Mouse (Mus musculus): ENCODE data around the gene 2310034G01Rik. TPM values are rescaled to one million over a fixed set of nuclear protein-coding genes. Genes with fewer than 3 reads are reported as not detected.
A peak's percentile ranks its signal among the peaks of the same experiment; 100 is the strongest.

2310034G01Rik gene
- total RNA-seq, 4 experiments from 2014 or later: 1.1 to 2.4 (median 1.5) TPM

DNA sequence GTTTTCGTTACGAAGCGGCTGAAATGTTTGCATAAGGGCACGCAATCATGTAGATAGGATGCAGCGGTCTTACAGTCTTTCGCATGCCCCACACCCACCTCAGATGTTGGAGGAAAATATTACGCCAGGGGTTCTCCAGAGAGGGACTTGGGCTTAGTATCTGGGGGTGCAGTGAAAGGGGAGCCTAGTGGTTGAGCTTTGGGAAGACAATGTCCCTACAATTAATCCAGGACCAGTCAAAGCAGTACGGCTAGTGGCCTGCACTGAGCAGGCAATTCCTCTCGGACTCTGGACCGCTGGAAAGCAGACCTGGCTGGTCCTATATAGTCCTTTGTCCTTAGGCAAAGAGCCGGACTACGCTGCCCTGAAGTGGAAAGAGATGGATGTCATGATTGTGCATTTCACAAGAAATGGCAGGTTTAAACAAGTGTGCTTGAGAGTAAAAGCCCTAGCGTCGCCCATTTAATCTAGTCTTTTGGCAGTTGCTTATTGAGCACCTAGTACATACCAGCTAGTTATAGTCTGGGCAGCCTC, 22.5 kb downstream of the 2310034G01Rik start:
- DNase-seq: no peak

DNA sequence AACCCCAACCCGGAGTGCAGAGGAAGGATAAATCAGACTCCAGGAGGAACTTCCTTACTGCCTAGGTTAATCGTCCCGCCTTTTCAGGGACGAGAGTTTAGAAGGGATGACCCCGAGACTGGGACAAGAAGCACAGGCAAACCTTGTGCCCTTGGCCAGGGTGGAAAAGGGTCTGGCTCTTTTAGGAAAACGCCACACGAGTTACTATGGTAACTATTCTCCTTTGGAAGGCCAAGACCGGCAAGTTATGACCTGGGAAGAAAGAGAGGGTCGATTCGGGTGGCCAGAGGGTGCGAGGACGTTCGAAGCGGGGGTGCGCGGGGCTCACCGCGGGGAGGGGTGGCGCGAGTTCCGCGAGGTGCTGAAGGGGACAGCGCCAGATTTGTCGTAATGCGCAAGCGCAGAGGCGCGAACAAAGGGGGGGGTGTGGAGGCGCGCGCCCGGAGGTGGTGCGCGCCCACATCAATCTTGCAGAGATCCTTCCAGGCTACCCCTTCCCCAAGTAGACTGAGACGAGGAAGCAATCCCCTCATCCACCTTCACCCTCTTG, 23.3 kb downstream of the 2310034G01Rik start, which contains the start of gene Psd:
TSS of gene Psd (minus strand) at position 401 of the 550 bp plus-strand sequence.
- no peak for DNase-seq

DNA sequence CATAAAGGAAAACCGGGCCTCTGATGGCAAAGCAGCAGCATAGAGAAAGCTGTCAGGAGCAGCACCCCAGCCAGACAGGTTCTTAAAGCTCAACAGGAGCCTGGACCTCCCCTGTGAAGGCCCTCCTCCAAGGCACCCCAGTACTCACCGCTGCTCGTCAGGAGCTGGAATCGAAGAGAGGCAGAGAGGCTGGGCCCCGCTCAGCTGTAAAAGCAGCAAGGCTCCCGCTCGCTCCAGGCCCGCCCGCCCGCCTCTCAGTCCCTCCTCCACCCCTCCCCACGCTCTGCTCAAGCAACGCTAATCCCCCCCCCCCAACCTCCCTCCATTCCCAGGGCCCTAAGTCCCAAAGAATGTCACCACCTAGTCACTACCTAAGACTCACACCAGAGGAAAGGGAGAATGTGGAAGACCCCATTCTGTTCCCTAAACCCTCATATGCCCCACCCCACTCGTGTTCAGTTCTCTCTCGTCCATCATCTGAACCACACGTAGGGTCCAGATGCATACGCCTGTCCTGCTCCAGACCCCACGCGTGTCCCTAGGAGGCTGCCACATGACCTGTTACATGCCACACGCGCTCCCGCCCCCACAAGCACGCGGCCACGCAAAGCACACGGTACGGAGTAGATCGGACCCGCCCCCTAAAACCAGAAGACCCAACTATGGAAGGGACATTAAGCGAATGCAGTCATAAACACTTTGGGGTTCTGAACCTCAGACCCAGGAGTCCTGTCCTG, 23.9 kb downstream of the 2310034G01Rik start:
- DNase-seq: no peak

GRCm38 (mm10) chr19:46324918-46325317, 25.2 kb downstream of the 2310034G01Rik start:
- DNase-seq: no peak

- DNase-seq: no peak
These were observed 25.7 kb downstream of the 2310034G01Rik start for GRCm38 (mm10) chr19:46324366-46324765.

GRCm38 (mm10) chr19:46323716-46324115, 26.4 kb downstream of the 2310034G01Rik start:
- DNase-seq: no peak

DNA sequence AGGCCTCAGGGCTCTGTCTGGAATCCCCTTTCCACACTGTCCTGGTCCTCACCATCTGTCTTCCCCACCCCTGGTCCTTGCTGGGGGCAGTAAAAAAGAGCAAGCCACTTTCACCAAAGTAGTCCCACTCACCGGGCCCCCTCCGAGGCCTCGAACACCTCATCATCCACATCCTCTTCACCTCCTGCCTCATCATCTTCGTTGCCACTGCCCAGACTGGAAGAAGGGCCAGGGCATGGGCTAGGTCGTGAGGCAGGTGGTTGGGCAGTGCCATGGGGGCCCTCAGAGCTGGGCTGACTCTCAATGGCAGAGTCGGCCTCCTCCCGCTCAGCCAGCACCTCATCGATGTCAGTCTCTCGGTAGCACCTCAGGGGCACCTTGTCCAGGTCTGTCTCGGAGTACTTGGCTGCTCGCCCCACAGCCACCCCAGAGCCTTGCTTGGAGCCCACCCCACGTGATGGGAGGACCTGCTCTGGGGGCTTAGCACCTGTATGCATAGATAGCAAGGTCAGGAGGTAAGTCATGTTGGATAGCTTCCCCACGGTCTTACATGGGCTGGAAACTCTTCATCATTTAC, 27.0 kb downstream of the 2310034G01Rik start:
- no peak for DNase-seq

GRCm38 (mm10) chr19:46322144-46322995, 27.7 kb downstream of the 2310034G01Rik start:
- peak; percentile 3 for DNase-seq

- DNase-seq: peak; percentile 0
These were observed 28.8 kb downstream of the 2310034G01Rik start for GRCm38 (mm10) chr19:46321101-46321943.

GRCm38 (mm10) chr19:46320076-46320785, 29.9 kb downstream of the 2310034G01Rik start:
- DNase-seq: peak; percentile 1

- DNase-seq: peak; percentile 83
These were observed 31.3 kb downstream of the 2310034G01Rik start for GRCm38 (mm10) chr19:46318586-46319378.

DNA sequence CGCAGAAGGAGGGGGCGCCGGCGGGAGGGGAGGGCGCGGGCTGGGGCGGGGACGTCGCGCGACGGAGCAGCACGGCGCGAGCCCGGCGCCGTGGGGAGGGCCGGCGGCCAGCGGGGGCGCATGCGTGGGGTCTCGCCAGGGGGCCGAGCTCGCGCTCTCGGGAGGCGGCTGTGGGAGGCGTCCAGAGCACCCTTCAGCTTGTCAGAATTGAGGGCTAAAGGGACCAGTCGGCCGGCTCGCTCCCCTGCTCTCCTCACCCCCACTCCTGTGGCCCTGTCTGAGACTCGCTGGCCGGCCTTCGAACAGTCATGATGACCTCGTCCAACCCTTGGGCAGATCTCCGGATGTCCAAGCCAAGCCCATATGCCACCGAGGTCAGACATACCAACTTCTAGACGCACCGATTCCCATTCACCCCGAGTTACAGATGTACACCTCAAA, 32.1 kb downstream of the 2310034G01Rik start:
- DNase-seq: peak; percentile 25

DNA sequence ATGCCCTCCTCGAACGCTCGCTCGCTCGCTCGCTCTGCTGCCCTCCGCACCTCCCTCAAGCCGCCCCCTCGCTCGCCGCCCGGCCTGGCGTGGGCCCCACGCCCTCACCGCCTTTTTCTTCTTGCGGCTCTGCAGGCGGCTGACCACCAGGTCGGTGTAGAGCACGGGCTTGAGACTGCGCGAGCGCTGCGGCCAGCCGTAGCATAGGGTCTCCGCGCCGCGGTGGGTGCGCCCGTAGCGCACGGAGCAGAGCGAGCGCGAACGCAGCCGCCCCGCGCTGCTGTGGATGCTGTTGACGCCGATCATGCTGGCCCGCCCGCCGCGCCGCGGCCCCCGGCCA, 32.6 kb downstream of the 2310034G01Rik start:
- peak; percentile 2 for DNase-seq

DNA sequence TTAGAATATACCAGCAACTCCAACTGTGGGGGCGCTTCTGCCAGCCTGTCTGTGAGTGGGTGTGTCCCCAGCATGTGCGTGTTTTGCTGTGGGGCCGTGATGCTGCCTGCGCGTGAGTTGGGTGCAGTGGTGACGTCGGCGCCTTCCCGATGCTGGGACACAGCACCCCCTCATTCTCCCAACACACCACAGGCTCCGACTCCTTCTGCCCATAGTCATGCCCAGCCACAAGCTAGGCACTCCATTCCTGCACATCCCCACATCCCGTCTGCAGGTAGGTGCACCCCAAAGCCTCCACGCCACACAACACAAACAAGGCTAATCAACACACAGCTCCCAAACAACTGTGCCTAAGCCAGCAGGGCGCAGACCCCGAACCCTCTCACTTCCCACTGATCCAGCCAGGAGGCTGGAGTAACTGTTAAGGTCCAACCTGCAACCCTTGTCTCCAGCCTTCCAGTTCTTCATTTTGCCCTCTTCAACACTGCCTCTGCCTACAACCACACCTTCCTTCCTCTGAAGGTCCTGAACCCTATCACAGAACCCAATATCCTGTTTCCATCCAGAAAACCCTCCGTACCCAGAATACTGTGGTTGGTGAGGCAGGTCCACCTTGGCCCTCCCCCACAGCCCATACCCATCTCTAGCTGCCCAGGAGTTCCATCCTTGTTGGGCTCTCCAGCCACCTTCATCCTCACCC, 33.1 kb downstream of the 2310034G01Rik start:
- DNase-seq: peak; percentile 2

GRCm38 (mm10) chr19:46315752-46316610, 34.1 kb downstream of the 2310034G01Rik start:
- DNase-seq: peak; percentile 0

GRCm38 (mm10) chr19:46314872-46315742, 35.0 kb downstream of the 2310034G01Rik start:
- peak; percentile 0 for DNase-seq

- no peak for DNase-seq
These were observed 35.9 kb downstream of the 2310034G01Rik start for GRCm38 (mm10) chr19:46314151-46314601.
